Mouse (Mus musculus): ENCODE data around the gene Trappc2.

Gene Trappc2

DNA sequence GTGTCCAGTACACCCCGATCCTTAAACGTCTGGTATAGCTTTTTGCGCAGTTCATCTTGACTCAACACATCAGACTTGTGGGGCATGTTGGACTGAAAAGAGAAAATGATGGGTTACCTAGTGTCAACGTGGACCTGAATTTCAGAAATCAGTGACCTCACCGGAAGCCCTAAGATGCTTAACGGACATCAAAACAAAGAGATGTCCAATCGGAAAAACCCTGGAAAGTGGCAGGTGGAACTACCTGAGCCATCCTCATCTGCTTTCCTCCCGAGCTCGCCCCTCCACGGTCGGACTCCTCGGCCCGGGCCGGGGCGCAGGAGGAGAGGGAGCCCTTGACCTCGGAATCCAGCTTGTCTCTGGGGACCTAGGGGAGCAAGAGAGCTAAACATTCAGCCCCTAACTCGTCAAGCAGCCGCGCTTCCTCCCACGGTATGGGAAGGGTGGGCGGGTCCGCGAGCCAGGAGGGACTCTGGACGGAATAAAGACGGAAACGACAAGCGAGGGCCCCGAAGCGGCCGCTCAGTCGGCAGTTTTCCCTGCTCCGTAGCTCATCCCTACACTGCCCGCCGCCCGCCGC lies at the start of gene Trappc2:
Gene Trappc2 (plus strand): TSS at position 539 of the 580 bp plus-strand sequence.
- DNase-seq (ENCODE audit: low read depth, low spot score): no peak

DNA sequence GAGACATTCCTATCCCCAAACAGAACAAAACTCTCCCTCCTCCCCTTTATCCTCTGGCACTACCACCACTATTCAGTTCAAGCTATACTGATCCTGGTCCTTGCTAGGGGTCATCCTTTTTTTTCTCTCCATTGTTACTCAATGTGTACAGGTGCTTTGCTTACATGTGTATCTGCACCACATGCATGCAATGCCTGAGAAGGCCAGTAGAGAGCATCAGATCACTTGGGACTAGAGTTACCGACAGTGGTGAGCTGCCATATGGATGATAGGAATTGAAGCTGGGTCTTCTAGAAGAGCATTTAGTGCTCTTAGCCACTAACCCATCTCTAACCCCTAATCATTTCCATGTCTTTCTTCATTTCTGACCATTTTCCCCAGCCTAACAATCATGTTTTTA lies 46.6 kb upstream of the Trappc2 start:
- DNase-seq (ENCODE audit: low read depth, low spot score): no peak

DNA sequence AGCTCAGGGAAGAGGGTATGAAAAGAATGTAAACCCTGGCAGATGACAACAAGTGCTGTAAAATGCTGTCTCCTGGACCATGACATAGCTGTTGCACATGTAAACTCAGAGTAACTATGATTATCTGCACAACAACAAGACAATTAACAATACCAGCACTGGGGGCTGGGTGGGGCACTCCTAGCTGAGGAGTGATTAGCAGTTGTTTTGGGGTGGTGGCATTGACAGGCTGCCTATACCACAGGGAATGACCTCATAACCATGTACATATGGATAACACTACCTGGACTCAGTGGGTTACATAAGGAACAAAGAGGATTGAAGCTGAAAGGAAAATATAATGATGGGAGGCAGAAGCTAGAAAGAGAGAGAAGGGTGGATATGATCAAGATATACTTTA lies 32.5 kb upstream of the Trappc2 start:
- no peak for DNase-seq (ENCODE audit: low read depth, low spot score)

DNA sequence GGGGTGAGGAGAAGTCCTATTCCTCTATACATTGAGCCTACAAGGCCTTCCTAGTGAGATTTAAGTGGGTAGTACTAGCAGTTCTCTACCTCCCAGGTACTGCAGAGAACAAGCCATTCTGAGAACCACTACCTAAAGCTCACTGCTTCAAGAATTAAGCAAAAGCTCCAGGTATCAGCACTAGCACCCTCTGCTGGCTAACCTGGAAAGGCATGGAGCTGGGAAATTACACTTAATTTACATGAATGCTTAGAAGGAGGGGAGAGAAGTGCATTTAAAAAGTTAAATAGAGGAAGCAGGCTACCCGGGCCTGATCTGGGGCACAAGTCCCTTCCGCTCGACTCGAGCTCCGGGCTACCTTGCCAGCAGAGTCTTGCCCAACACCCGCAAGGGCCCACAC lies 24.2 kb upstream of the Trappc2 start:
- no peak for DNase-seq (ENCODE audit: low read depth, low spot score)

DNA sequence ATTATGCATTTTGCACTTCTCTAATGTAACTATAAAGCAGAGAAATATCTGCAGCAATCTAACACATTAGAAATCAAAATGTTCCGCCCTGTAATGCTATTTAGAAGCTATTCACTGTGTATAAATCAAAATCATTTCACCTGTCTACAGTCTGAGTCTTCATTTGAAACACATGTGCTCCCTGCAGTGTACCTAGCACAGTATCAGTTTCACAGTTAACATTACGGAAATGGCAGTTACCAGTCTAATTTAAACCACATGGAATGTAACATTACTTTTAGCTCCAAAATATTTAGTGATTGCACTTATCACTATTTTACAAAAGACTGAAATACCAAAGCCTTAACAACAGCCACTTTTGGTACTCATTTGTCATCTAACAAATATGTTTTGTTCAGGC lies 5.6 kb upstream of the Trappc2 start:
- no peak for DNase-seq (ENCODE audit: low read depth, low spot score)

DNA sequence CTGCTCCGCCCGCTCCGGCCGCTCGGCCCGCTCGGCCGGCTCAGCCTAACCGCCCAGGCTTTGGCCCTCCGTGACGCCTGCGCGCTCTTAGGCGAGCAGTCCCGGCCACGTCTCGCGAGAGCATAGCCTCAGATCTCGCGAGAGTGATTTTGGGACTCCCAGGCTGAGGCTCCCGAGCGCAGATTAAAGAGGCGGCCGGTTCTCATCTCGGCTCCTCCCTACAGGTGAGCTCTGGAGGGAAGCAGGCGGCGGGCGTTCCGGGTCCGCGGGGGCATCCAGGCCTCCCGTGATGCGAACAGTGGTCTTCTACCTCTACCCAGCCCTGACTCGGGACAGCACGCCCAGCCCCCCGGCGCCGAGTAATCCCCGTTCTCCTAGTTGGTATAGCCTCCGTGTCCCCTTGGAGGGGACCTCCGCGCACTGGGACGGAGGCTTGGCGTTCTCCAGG lies 266 bp downstream of the Trappc2 start, which contains the start of gene Ofd1:
Gene Ofd1 (minus strand): TSS at position 89 of the 448 bp plus-strand sequence.
- DNase-seq (ENCODE audit: low read depth, low spot score): peak; percentile 85

DNA sequence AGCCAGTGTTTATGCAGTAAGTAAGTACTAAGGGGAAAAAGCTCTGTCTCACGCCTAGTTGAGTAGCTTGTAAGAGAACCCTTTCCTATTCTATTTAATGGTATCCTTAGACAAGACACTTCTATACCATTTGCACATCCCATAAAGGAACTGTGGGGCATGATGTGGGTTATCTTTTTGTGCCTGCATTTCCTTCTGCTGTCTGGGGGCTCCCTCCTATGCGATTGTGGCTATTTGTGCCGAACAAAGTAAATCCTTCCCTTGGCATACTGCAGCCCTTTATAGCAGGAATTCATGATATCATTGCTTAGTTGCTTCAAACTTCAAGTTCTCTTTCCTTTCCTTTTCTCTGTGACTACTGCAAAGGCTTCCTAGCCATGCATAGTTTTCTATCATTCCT lies 4.2 kb downstream of the Trappc2 start:
- DNase-seq (ENCODE audit: low read depth, low spot score): no peak

DNA sequence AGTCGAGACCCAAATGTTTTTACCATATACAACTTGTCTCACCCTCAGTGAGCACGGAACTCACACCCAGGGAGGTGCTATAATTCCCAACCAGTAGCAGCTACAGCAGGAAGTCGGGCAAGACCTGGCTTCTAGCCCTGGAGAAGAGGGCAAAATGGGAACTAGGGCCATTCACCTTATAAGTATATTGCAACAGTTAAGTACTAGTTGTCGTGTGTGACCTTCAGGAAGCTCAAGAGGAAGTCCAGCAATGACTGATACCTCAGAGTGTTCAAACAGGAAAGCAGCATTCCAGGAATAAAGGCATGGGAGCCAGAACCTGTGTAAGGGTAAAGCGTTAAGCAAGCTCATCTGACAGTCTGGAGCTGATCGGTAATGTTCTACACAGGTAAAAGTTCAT lies 13.2 kb downstream of the Trappc2 start:
- DNase-seq (ENCODE audit: low read depth, low spot score): no peak

DNA sequence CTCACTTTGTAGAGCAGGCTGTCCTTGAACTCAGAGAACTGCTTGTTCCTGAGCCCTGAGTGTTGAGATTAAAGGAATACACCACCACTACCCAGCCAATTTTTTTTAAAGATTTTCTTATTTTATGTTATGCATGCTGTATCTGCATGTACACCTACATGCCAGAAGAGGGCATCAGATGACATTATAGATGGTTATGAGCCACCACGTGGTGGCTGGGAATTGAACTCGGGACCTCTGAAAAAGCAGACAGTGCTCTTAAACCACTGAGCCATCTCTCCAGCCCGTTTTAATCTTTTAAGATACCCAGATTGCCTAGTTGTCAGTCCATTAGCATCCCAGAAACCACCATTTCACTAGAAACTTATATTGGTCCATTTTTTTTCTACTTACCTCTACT lies 14.0 kb downstream of the Trappc2 start:
- no peak for DNase-seq (ENCODE audit: low read depth, low spot score)

DNA sequence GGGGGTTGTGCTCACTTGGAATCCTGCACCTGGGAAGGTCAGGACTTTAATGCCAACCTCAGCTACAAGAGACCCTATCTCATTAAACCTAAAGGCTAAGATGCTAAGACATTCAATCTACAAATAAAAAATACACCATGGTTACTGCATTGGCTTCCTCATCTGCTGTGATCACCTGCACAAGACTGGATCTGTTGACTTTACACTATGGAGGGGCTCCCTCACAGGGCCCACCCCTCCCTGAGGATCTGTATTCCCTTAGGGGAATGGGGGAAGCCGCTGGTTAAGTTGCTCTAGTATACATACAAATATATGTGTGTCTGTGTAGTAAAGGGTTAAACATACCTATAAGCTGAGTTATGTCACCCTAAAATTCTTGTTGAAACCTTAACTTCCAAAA lies 15.2 kb downstream of the Trappc2 start:
- no peak for DNase-seq (ENCODE audit: low read depth, low spot score)

DNA sequence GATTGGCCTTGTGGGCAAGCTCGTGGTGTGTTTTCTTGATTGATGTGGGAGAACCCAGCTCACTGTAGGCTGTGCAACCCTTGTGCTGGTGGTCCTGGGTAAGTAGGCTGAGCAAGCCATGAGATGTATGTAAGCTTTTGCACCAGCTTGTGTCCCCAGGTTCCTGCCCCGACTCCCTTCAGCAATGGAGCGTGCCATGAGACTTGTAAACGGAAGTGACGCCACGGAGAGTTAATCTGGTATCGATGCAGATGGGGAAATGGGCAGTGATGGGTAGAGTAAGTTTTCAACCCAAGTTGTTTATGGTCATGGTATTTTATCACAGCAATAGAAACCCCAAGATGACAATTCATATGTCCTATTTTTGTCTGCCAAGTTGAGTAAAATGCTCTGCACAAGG lies 27.9 kb downstream of the Trappc2 start:
- no peak for DNase-seq (ENCODE audit: low read depth, low spot score)

DNA sequence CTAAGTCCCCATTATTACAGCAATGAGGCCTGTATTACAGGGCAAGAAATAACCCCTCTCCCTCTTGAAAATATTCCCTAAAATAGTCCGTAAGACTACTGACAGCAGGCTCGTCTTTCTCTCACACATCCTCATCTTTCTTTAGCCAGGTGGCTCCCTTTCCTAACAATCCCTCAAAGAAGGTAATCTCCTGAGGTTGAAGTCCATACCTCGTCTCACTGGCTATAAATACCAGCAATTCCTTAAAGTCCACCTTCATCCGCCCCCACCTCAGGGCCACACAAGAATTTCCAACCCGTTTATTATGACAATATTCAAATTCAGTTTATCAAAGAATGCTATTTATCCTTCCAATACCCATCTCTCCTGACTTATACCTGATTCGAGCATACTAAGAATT lies 32.2 kb downstream of the Trappc2 start:
- no peak for DNase-seq (ENCODE audit: low read depth, low spot score)

DNA sequence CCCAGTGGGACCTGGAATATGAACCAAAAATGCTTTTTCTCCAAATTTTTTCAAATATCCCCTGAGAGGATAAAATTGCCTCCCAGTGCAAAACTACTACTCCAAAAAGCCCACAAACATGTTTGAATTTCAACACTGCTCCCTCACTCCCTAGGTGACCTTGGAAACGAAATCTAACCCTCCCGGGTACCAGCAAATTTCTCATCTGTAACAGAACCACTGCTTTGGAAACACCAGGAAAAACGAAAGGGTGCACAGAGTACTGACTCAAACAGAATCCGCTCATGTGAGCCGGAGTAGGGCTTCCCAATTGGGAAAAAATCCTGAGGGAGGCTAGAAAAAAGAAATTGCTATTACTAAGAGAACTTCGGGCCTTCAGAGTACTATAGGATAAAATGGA lies 37.0 kb downstream of the Trappc2 start:
- no peak for DNase-seq (ENCODE audit: low read depth, low spot score)

DNA sequence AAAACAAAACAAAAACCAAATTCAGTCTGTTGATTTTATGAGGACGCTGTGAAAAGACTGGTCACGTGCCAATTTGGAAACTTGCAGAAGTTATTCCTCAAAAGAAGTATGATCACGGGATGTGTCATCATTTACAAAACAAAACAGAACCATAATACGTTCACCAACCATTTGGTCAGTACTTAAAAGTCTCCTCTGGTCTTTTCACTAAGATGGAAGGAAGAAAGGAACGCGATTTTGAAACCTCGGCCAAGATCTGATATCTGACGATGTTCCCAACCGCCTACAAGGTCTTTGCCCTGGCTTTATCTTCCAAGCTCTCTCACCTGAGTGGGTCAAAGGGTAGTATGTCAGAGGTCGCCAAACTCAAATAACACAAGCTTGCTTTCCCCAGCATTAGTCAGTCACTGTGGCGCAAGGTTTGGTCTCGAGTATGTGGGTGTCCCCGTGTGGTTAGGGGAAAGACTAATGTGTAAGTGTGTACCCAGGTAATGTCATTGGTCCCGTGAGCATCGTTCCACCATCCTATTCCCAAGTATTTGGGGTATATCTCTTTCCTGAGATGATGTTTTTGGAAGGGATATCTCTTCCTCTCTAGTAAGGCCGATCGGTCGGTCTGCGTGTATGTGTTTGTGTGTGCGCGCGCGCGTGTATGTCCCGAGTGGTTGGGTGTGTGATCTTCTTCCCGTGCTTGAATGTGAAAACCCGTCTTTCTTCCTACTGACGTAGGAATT lies 38.4 kb downstream of the Trappc2 start:
- no peak for DNase-seq (ENCODE audit: low read depth, low spot score)

DNA sequence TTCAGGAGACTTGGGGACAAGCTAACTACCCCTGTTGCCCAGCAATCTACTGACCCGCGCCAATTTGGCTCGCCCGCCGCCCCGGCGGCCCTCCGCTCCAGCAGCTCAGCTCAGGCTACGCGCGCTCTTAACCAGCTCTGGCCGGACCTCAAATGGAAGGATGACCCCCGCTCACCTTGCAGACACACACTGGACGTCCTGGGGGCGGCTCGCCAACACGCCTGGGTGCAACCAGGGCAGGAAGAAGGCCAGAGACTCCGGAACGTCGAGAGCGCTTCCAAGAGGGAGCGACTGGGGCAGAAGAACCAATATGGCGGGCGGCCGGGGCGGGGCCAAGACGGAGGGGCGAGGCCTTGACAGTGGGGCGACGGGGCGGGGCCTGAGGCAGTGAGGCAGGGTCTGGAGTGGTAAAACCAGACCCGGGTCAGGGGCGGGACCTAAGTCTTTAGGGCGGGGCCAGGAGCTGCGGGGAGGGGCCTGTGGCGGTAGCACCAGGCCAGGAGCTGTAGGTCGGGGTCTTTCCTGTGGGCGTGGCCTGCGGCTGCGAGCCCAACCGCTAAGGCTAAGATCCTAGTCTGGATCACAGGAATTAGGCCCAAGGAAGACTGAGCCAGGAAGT lies 39.1 kb downstream of the Trappc2 start, which contains the start of gene Rab9:
Gene Rab9 (minus strand): TSS at position 503 of the 619 bp plus-strand sequence.
- DNase-seq (ENCODE audit: low read depth, low spot score): peak; percentile 86

DNA sequence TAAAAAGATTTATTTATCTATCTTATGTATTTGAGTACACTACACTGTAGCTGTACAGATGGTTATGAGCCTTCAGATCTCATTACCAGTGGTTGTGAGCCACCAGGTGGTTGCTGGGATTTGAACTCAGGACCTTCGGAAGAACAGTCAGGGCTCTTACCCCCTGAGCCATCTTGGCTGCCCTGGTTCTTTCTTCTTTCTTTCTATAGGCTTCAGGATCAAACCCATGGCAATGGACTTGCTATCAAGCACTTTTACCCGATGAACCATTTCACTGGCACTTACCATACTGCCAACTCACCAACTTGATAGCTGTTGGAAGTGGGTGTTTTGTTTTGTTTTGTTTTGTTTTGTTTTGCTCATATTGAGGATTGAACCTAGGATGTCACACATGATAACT lies 54.7 kb downstream of the Trappc2 start:
- no peak for DNase-seq (ENCODE audit: low read depth, low spot score)

DNA sequence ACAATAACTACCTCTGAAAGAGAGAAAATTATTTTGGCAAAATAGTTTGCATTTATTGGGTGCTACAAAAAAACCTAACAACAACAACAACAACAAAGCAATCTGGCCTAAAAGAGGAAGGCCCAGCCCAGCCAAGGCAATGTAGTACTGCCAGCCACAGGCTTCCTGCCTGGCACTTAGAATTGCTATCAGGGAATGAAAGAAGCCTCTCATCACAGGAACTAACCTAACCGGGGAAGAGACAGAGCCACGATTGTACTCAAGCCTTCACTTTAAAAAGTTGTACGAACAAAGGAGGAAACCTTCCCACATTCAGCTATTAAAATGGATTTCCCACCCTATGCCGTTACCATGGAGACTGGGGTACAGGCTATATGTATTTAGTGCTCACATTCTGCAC lies 57.4 kb downstream of the Trappc2 start:
- DNase-seq (ENCODE audit: low read depth, low spot score): no peak

DNA sequence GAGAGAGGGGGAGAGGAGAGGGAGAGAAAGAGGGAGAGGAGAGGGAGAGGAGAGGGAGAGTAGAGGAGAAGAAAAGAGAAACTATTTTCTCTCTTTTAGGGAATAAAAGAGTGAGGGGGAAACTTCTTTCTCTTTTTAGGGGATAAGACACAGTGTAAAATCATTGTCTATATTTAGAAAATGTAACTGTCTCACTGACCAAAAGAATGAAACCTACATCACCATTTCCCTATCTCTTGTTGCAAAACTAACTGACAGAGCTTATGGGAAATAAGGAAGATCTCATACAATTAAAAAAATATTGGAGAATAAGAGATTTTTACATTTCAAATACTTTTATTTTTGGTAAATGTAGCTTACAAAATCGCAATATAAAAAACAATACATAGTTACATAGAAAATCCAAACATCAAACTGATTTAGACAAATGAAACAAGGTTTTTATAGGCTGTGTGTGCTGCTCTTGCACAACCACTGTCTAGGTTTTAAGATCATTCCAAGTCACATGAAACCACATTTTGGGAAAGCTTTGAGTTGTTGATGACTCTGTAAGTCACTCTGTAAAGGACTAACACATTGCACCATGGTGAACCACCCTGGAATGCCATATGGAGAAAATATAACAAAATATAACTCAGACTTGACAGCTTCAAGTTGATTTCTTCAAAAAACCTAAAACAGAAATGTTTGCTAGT lies 59.3 kb downstream of the Trappc2 start:
- no peak for DNase-seq (ENCODE audit: low read depth, low spot score)
